Mouse (Mus musculus) lung, postnatal 0 days (tissue): Measurements from ENCODE around the gene Aff4.

Experiments
- CTCF ChIP-seq: IDR thresholded peaks from 2 replicates; pipeline ENCODE4 v1.5.1; 2016; ENCODE audit warnings: antibody characterized with exemption, mild to moderate bottlenecking
- EP300 ChIP-seq: IDR thresholded peaks from 2 replicates; pipeline ENCODE4 v1.6.1; 2016; ENCODE audit warnings: antibody characterized with exemption, mild to moderate bottlenecking, control low read depth

DNA sequence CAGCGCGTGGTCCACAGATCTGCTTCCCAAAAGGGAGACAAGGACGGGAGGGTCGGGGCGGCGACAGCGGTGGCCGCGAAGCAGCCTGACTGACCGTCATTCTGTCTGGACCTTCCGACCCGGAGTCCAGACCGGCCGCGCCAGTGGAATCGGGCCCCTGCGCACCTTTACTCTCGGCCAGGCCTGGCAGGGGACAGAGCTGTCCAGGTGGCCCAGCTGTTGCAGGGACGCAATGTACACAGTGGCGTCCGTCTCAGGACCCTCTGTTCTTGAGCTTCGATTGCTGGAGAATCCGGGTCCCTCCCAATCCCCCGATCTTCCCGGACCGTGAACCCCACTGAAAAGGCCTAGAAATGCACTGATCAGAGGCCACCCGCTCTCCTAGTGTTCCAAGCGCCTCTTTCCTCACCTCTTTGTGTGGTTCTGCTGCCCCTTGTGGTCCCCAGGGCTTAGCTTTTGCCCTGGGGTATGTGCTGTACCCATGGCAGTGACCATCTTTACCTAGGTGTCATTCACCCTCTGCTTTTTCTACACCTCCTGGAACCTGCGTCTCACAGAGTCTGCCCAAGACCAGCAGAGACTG lies 106.8 kb downstream of the Aff4 start:
- TF ChIP-seq EP300 (no peak), CTCF (peak; percentile 55)
